Mouse (Mus musculus) heart, adult 18-20 months (tissue): Measurements from ENCODE around the gene Bola1. TPM values are rescaled to one million over a fixed set of nuclear protein-coding genes. Genes with fewer than 3 reads are reported as not detected.
"Not testable (repeated sequence)": the region's sequence is repeated elsewhere in the genome, so short reads cannot be mapped to it uniquely, and the experiment has no call there.

Experiments
- DNase-seq, 2 experiments: peaks; one replicate each; pipeline ENCODE4 v3.0.0; 2021 to 2022; ENCODE audit warnings: mixed read lengths in 1 of 2
- total RNA-seq, 2 experiments: library from RNA; stranded (reverse); gene quantifications; 2 replicates each; pipeline ENCODE4 v1.2.3; 2021

Bola1 gene
- total RNA-seq, 2 experiments from 2014 or later, result 28.1 to 34.4 TPM

- peak; percentile 39 to 75 for DNase-seq
Measured at GRCm38 (mm10) chr3:96226695-96227648, 7.5 kb upstream of the Bola1 start.

DNA sequence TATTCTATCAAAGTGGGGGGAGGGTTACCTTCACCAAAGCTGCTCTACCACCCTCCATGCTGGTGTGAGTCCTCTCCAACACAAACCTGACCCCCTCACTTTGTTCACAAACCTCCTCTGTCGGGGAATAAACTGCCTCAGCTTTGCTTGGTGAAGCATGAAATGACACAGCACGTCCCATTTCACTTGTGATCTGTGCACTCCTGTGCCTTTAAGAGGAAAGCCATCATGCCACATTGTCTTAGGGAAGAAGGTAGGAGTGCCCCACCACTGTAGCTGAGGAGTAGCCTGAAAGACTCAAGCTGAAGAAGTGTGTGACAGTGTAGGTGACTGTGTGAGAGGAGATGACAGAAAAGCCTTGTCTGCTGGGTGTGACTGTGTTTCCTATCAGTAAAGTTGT, 5.9 kb upstream of the Bola1 start:
- DNase-seq, result no peak

- no peak for DNase-seq
Measured at GRCm38 (mm10) chr3:96222774-96223173, 3.3 kb upstream of the Bola1 start.

DNA sequence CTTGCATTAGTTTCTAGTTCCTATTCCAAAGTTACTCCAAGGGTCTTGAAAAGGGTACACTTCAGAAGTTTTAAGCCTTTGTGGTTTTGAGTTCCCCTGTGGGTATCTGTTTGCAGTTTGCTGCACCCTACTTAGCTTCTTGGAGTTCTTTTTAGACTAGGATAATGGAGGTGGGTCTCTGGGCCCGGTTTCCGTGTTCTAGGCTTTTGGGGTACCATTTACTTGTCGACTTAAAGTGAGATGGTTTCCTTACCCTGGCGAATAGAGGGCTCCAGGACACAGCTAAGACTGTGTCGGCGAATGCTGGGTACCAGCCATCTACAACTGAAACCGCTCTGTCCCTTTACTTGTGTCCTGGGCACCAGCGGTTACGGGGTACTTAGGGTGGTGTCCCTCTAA, 2.1 kb upstream of the Bola1 start:
- DNase-seq, result no peak

- DNase-seq, result peak; percentile 94 to 96
Measured at GRCm38 (mm10) chr3:96220765-96221639, 1.5 kb upstream of the Bola1 start, which contains the start of the genes Hist2h2ac and Hist2h2be. Gene Hist2h2ac (minus strand): TSS chr3:96220880. Gene Hist2h2be (plus strand): TSS chr3:96221119.

DNA sequence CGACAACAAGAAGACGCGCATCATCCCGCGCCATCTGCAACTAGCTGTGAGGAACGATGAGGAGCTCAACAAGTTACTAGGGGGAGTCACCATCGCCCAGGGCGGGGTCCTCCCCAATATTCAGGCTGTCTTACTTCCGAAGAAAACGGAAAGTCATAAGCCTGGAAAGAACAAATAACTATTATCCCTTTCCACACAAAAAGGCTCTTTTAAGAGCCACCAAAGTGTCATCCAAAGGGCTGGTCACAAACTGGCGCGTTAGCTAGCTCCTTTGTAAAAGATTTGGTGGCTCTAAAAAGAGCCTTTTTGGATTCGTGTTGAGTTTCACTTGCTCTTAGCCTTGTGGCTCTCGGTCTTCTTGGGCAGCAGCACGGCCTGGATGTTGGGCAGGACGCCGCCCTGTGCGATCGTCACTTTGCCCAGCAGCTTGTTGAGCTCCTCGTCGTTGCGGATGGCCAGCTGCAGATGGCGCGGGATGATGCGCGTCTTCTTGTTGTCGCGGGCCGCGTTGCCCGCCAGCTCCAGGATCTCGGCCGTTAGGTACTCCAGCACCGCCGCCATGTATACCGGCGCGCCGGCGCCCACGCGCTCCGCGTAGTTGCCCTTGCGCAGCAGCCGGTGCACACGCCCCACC, 739 bp upstream of the Bola1 start:
- not testable (repeated sequence) for DNase-seq

- DNase-seq, result peak; percentile 42 to 66
Measured at GRCm38 (mm10) chr3:96219191-96219641, 293 bp downstream of the Bola1 start.

- DNase-seq, result peak in 1 of 2 experiments; percentile 18
Measured at GRCm38 (mm10) chr3:96209242-96209641, 10.3 kb downstream of the Bola1 start.

- no peak for DNase-seq
Measured at GRCm38 (mm10) chr3:96207819-96208218, 11.7 kb downstream of the Bola1 start.

DNA sequence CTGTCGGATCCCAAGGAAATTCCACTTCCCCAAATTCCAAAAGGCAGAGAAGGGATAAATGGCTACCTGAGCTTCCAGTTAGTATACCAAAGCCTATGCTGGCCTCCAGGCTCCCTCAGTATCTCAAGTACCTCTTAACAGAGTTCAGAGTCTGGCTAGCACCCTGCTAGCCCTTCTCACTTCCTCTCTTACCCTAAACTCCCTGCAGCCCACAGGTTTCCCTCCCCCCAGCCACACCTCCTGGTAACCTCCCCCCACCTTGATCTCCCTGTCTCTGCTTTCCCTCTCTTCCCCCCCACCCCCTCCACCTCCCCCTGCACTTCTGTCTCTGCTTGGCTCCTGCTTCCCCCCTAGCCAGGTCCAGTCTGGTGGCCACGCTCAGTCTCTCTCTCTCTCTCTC, 19.8 kb downstream of the Bola1 start:
- no peak for DNase-seq

GRCm38 (mm10) chr3:96198601-96199251, 20.8 kb downstream of the Bola1 start:
- DNase-seq, result not testable (repeated sequence)

GRCm38 (mm10) chr3:96198181-96198580, 21.3 kb downstream of the Bola1 start:
- DNase-seq, result no peak

DNA sequence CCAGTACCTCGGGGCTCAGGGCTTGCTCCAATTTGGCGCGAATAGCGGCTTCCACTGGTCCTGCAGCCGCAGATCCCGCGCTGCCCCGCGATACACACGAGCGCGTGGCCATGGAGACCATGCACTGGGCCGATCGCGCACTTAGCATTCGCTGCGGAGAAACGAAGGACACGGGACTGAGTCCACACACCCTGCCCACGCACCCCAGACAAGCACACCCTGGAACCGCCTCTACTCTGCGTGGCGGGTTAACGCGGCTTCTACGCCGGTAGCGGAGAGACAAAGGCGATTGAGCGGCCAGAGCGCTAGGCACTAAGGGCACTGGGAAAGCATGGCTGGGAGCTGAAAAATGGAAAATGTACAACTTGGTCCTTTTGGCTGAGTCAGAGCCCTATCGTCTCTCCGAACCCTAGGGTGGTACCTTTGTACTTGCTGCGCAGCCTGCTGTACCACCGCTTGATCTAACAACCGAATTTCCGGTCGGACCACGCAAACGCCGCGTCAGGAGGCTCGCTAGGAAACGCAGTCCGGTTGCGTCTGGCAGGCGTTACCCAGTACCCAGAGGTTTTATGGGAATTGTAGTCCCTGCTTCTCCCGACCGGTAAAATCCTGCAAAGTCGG, 22.3 kb downstream of the Bola1 start:
- DNase-seq, result peak; percentile 91 to 94

- no peak for DNase-seq
Measured at GRCm38 (mm10) chr3:96196437-96197128, 22.9 kb downstream of the Bola1 start.

- no peak for DNase-seq
Measured at GRCm38 (mm10) chr3:96195616-96196313, 23.7 kb downstream of the Bola1 start.

- no peak for DNase-seq
Measured at GRCm38 (mm10) chr3:96194966-96195365, 24.5 kb downstream of the Bola1 start.

DNA sequence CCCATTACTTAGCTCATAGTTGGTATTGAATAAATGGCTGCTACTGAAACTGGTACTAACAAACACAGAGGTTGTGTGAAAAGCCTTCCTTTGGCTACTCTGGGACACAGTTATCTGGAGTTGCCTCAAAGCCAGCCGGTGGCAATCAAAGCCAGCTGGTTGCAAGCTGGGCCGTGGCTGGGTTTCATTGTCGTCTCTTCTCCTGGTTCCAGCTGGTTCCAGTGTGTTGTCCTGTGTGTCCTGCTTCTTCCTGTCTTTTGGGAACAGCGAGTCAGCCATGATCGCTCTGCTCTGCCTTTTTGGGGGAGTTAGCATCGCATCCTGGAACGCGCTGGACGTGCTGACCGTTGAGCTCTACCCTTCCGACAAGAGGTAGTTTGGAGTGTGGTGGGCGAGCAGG, 26.5 kb downstream of the Bola1 start:
- no peak for DNase-seq

- DNase-seq, result peak in 1 of 2 experiments; percentile 20
Measured at GRCm38 (mm10) chr3:96182382-96182776, 37.1 kb downstream of the Bola1 start.

DNA sequence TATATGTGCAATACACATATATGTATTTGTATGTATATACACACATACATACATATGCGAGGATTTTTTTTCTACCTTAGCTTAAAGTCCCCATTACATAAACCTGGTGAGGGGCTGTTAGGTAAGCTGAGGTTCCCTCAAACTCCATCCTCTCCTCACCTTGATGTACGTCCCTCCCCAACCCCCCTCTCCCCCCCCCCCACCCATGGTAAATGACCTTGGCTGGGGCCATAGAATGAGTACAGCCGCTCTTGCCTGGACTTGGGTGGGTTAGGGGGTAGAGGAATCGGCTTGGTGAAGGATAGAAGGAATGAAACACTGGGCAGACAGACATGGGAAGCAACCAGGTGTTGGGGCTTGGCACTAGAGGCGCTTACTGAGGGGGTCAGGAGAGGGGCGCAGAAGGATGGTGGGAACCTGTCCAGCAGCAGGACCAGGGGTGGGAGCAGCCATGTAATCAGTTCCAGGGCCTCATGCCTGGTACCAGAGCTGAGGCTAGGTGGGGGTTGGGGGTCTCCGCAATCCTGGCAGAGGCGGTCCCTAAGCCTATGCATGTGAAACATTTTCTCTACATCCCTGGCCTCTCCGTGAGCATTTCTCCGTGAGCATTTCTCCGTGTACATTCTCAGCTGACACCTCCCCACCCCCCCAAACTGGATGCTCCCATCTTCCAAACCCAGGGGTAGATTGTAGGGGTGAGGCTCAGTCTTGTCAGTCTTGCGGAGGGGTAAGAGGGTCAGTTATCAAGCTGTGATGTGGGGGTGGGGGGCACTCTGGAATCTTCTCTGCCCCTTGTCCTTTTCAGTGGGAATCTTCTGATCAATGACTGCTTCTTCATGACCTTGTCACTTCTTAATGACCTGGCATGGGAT, 37.8 kb downstream of the Bola1 start:
- DNase-seq, result no peak
